Mouse (Mus musculus) G1E (cell line): Measurements from ENCODE around the gene Tmem156.

Experiments
- CTCF ChIP-seq: IDR thresholded peaks from 2 replicates; pipeline ENCODE4 v1.5.1; 2012; ENCODE audit warnings: low read depth, low read length, inconsistent platforms, mixed read lengths
- GATA1 ChIP-seq: IDR thresholded peaks from 2 replicates; pipeline ENCODE4 v1.6.1; 2012; ENCODE audit warnings: borderline replicate concordance, low read length, inconsistent platforms, mixed read lengths
- GATA2 ChIP-seq: IDR thresholded peaks from 2 replicates; pipeline ENCODE4 v1.6.1; 2012; ENCODE audit warnings: low read depth, low read length, inconsistent platforms, borderline replicate concordance
- POLR2AphosphoS5 ChIP-seq: IDR thresholded peaks from 2 replicates; pipeline ENCODE4 v1.6.1; 2012; ENCODE audit warnings: low read depth, low read length, inconsistent platforms; ENCODE audit not compliant: insufficient replicate concordance
- TAL1 ChIP-seq: conservative IDR thresholded peaks from 2 replicates; pipeline ENCODE4 v1.6.1; 2012; ENCODE audit warnings: low read depth, low read length, inconsistent platforms, mixed read lengths

- TF ChIP-seq CTCF (no peak), TAL1 (no peak), GATA1 (no peak), POLR2AphosphoS5 (no peak), GATA2 (no peak)
Measured at GRCm38 (mm10) chr5:65116789-65117188, 24.9 kb upstream of the Tmem156 start.
